Mouse (Mus musculus): ENCODE results near the gene Epn1.

GRCm38 (mm10) chr7:5046112-5046511 is 33.9 kb upstream of the Epn1 start:
- peak; percentile 15; the same call in 1 of the 2 replicates for TF ChIP-seq CTCF (conservative IDR thresholded peaks at IDR 0.05; ENCODE audit: low read length)
- TF ChIP-seq NANOG (IDR thresholded peaks at IDR 0.05; ENCODE audit: borderline replicate concordance, low read length), result no peak

Measured in E14TG2a.4 (cell line).